Mouse (Mus musculus): ENCODE measurements at regions not wholly inside any gene's neighbourhood (a gene's known extent, or its start where the extent isn't known, plus 50 kb on each side); places are given as distances from the start of the nearest gene placed in this dataset.

GRCm38 (mm10) chrX:99522289-99522688, 51.2 kb upstream of the Pja1 start:
- TF ChIP-seq CTCF (IDR thresholded peaks at IDR 0.05; ENCODE audit: low read depth) (no peak), EP300 (IDR thresholded peaks at IDR 0.05; ENCODE audit: low read depth) (no peak)
